Mouse (Mus musculus): ENCODE results near the gene Rapgef5.

DNA sequence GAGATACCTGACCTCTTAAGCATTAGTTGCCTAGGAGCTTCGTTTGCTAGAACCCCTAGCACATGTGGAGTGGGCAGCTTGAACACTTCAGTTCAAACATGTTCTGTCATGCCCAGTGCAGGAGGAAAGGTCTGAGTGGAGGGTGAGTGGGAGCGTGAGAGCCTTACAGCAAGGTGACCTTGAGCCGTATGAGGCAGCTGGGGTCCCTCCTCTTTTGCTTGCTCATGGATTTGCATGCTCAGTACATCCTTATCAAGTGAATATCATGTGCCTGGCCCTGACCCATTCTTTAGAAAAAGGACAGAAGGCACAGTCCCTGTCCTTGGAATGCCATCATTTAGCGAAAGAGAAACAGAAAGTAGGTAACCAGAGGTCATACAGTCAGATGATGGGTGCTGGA lies 165.0 kb downstream of the Rapgef5 start:
- TF ChIP-seq TAL1 (IDR thresholded peaks at IDR 0.05; ENCODE audit: low read length), result no peak
- TF ChIP-seq RAD21 (IDR thresholded peaks at IDR 0.05; ENCODE audit: low read depth, low read length), result no peak
- no peak for TF ChIP-seq UBTF (IDR thresholded peaks at IDR 0.05; ENCODE audit: borderline replicate concordance, insufficient read depth, low read depth, low read length)
- no peak for TF ChIP-seq JUND (IDR thresholded peaks at IDR 0.05; ENCODE audit: low read depth, low read length)
- TF ChIP-seq MAFK (IDR thresholded peaks at IDR 0.05; ENCODE audit: borderline replicate concordance, low read depth, low read length), result no peak
- no peak for TF ChIP-seq USF1 (IDR thresholded peaks at IDR 0.05; ENCODE audit: low read depth, low read length)
- no peak for TF ChIP-seq EP300 (IDR thresholded peaks at IDR 0.05; ENCODE audit: low read depth in 1 of 2, low read length in 2 of 2)
- TF ChIP-seq MYC (IDR thresholded peaks at IDR 0.05; ENCODE audit: low read depth, low read length), result no peak
- no peak for TF ChIP-seq MXI1 (IDR thresholded peaks at IDR 0.05; ENCODE audit: low read depth, low read length)
- no peak for TF ChIP-seq SIN3A (IDR thresholded peaks at IDR 0.05; ENCODE audit: low read length)
- TF ChIP-seq CHD2 (IDR thresholded peaks at IDR 0.05; ENCODE audit: low read length), result no peak

All from MEL (cell line).